Mouse (Mus musculus): ENCODE measurements at regions not wholly inside any gene's neighbourhood (a gene's known extent, or its start where the extent isn't known, plus 50 kb on each side); places are given as distances from the start of the nearest gene placed in this dataset.

- Histone ChIP-seq H3K27me3 (ENCODE audit: control insufficient read depth, insufficient read depth, low read length) (no peaks in the 10 kb centered on the region), H3K9ac (replicated peaks; ENCODE audit: low read length) (no peak overlapping the region), H3K36me3 (replicated peaks; ENCODE audit: control insufficient read depth, insufficient read depth, low read depth, low read length) (no peaks in the 10 kb centered on the region), H3K4me3 (ENCODE audit: low read depth, low read length) (no peak overlapping the region), H3K4me2 (ENCODE audit: low read depth, low read length) (no peak overlapping the region), H3K9me3 (replicated peaks; ENCODE audit: control insufficient read depth, low read length) (no peaks in the 10 kb centered on the region), H3K27ac (replicated peaks; ENCODE audit: low read depth, low read length) (no peak overlapping the region), H3K4me1 (ENCODE audit: control insufficient read depth, insufficient read depth, low read length) (no peaks in the 10 kb centered on the region)
- WGBS: 83% methylated on average over 7 of the region's 7 CpGs
- no peak for DNase-seq (ENCODE audit: low spot score)
- ATAC-seq (replicated peaks; ENCODE audit: insufficient number of reproducible peaks, low FRiP score, low TSS enrichment, low read depth): no peak
Observed at GRCm38 (mm10) chr15:10792156-10792555, 77.7 kb upstream of the Rai14 start.

DNA sequence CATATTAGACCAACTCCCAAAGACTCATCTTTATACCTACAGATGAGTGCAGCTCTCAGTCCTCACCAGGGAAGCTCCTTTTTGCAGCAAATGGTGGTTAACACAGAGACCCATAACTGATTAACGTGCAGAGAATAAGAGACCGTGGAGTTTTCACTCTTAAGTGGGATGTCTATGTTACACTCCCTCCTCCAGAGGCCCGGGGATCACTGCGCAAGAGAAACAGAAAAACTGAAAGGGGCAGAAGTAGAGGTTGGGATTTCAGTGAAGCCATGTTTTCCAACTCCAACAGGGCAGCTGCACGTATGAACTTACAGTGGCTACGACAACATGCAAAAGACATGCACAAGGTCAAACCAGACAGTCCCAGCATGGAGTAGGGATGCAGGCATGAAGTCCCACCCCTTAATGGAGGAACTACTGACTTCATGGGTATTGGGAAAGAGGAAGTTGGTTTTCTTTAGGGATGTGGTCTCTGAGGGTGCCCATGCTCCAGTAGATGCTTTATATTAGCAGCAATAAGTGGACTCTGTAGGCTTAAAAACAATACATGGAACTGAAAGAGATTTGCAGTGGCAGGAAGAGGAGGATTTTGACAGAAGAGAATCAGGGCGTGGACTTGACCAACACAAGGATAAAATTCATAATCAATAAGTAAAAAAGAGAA, 80.8 kb upstream of the Rai14 start:
- Histone ChIP-seq H3K4me3 (ENCODE audit: low read depth, low read length) (no peak overlapping the region), H3K4me1 (ENCODE audit: control insufficient read depth, insufficient read depth, low read length) (no peaks in the 10 kb centered on the region), H3K9me3 (replicated peaks; ENCODE audit: control insufficient read depth, low read length) (no peaks in the 10 kb centered on the region), H3K27me3 (ENCODE audit: control insufficient read depth, insufficient read depth, low read length) (no peaks in the 10 kb centered on the region), H3K27ac (replicated peaks; ENCODE audit: low read depth, low read length) (no peak overlapping the region), H3K4me2 (ENCODE audit: low read depth, low read length) (no peak overlapping the region), H3K9ac (replicated peaks; ENCODE audit: low read length) (no peak overlapping the region), H3K36me3 (replicated peaks; ENCODE audit: control insufficient read depth, insufficient read depth, low read depth, low read length) (no peaks in the 10 kb centered on the region)
- WGBS: 90% methylated on average over 7 of the region's 7 CpGs
- ATAC-seq (replicated peaks; ENCODE audit: insufficient number of reproducible peaks, low FRiP score, low TSS enrichment, low read depth): no peak
- no peak for DNase-seq (ENCODE audit: low spot score)

- no peak for ATAC-seq (replicated peaks; ENCODE audit: insufficient number of reproducible peaks, low FRiP score, low TSS enrichment, low read depth)
Observed at GRCm38 (mm10) chr15:10799656-10800055, 85.2 kb upstream of the Rai14 start.

GRCm38 (mm10) chr15:10814195-10814594, 99.8 kb upstream of the Rai14 start:
- Histone ChIP-seq H3K36me3 (replicated peaks; ENCODE audit: control insufficient read depth, insufficient read depth, low read depth, low read length) (no peaks in the 10 kb centered on the region), H3K9ac (replicated peaks; ENCODE audit: low read length) (no peak overlapping the region), H3K9me3 (replicated peaks; ENCODE audit: control insufficient read depth, low read length) (no peaks in the 10 kb centered on the region), H3K4me3 (ENCODE audit: low read depth, low read length) (no peak overlapping the region), H3K27ac (replicated peaks; ENCODE audit: low read depth, low read length) (no peak overlapping the region), H3K27me3 (ENCODE audit: control insufficient read depth, insufficient read depth, low read length) (no peaks in the 10 kb centered on the region), H3K4me2 (ENCODE audit: low read depth, low read length) (no peak overlapping the region), H3K4me1 (ENCODE audit: control insufficient read depth, insufficient read depth, low read length) (no peaks in the 10 kb centered on the region)
- ATAC-seq (replicated peaks; ENCODE audit: insufficient number of reproducible peaks, low FRiP score, low TSS enrichment, low read depth) (no peak), DNase-seq (ENCODE audit: low spot score) (no peak)
- WGBS: 85% methylated on average over 2 of the region's 2 CpGs

More at GRCm38 (mm10) chr15:10799656-10800055, 85.2 kb upstream of the Rai14 start:
- H3K9ac ChIP-seq (replicated peaks; ENCODE audit: low read length): no peak overlapping the region
- no peak for DNase-seq (ENCODE audit: low spot score)
- H3K36me3 ChIP-seq (replicated peaks; ENCODE audit: control insufficient read depth, insufficient read depth, low read depth, low read length): no peaks in the 10 kb centered on the region
- no peak overlapping the region for H3K4me2 ChIP-seq (ENCODE audit: low read depth, low read length)
- no peaks in the 10 kb centered on the region for H3K27me3 ChIP-seq (ENCODE audit: control insufficient read depth, insufficient read depth, low read length)
- H3K4me3 ChIP-seq (ENCODE audit: low read depth, low read length): no peak overlapping the region
- no peaks in the 10 kb centered on the region for H3K4me1 ChIP-seq (ENCODE audit: control insufficient read depth, insufficient read depth, low read length)
- H3K27ac ChIP-seq (replicated peaks; ENCODE audit: low read depth, low read length): no peak overlapping the region
- no peaks in the 10 kb centered on the region for H3K9me3 ChIP-seq (replicated peaks; ENCODE audit: control insufficient read depth, low read length)

GRCm38 (mm10) chr15:10814709-10815108, 100.3 kb upstream of the Rai14 start:
- Histone ChIP-seq H3K9ac (replicated peaks; ENCODE audit: low read length) (no peak overlapping the region), H3K36me3 (replicated peaks; ENCODE audit: control insufficient read depth, insufficient read depth, low read depth, low read length) (no peaks in the 10 kb centered on the region), H3K4me3 (ENCODE audit: low read depth, low read length) (no peak overlapping the region), H3K9me3 (replicated peaks; ENCODE audit: control insufficient read depth, low read length) (no peaks in the 10 kb centered on the region), H3K4me1 (ENCODE audit: control insufficient read depth, insufficient read depth, low read length) (no peaks in the 10 kb centered on the region), H3K27ac (replicated peaks; ENCODE audit: low read depth, low read length) (no peak overlapping the region), H3K4me2 (ENCODE audit: low read depth, low read length) (no peak overlapping the region), H3K27me3 (ENCODE audit: control insufficient read depth, insufficient read depth, low read length) (no peaks in the 10 kb centered on the region)
- WGBS: 42% methylated on average over 7 of the region's 7 CpGs
- no peak for ATAC-seq (replicated peaks; ENCODE audit: insufficient number of reproducible peaks, low FRiP score, low TSS enrichment, low read depth)
- peak; percentile 37 for DNase-seq (ENCODE audit: low spot score)

- ATAC-seq (replicated peaks; ENCODE audit: insufficient number of reproducible peaks, low FRiP score, low TSS enrichment, low read depth): no peak
- Histone ChIP-seq H3K27me3 (ENCODE audit: control insufficient read depth, insufficient read depth, low read length) (no peaks in the 10 kb centered on the region), H3K9me3 (replicated peaks; ENCODE audit: control insufficient read depth, low read length) (no peaks in the 10 kb centered on the region), H3K9ac (replicated peaks; ENCODE audit: low read length) (no peak overlapping the region), H3K4me1 (ENCODE audit: control insufficient read depth, insufficient read depth, low read length) (no peaks in the 10 kb centered on the region), H3K4me3 (ENCODE audit: low read depth, low read length) (no peak overlapping the region), H3K27ac (replicated peaks; ENCODE audit: low read depth, low read length) (no peak overlapping the region), H3K4me2 (ENCODE audit: low read depth, low read length) (no peak overlapping the region), H3K36me3 (replicated peaks; ENCODE audit: control insufficient read depth, insufficient read depth, low read depth, low read length) (no peaks in the 10 kb centered on the region)
- WGBS: 83% methylated on average over 3 of the region's 3 CpGs
- no peak for DNase-seq (ENCODE audit: low spot score)
Observed at GRCm38 (mm10) chr15:10816213-10816621, 101.8 kb upstream of the Rai14 start.

DNA sequence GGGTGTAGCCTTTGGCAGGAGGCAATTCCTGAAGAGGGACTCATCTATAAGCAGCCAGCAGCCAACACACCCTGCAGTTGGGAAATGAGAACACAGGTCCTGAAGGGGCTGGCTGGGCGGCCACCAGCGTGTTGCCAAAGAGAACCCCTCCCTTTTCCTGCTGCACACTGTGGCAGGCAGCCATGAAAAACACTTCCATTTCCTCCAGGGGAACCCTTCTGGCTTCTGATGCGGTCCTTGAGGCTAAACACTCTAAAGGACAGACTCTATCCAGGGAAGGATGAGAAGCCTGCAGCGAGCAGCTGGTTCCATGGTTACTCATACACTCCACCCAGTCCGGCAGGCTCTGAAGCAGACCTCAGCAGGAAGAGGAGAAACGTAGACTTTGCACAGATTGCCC, 103.8 kb upstream of the Rai14 start:
- H3K9ac ChIP-seq (replicated peaks; ENCODE audit: low read length): no peak overlapping the region
- H3K4me3 ChIP-seq (ENCODE audit: low read depth, low read length): no peak overlapping the region
- 73% methylated on average over 6 of the region's 6 CpGs for WGBS
- DNase-seq (ENCODE audit: low spot score) (no peak), ATAC-seq (replicated peaks; ENCODE audit: insufficient number of reproducible peaks, low FRiP score, low TSS enrichment, low read depth) (no peak)
- H3K36me3 ChIP-seq (replicated peaks; ENCODE audit: control insufficient read depth, insufficient read depth, low read depth, low read length): no peaks in the 10 kb centered on the region
- H3K27ac ChIP-seq (replicated peaks; ENCODE audit: low read depth, low read length): no peak overlapping the region
- no peaks in the 10 kb centered on the region for H3K4me1 ChIP-seq (ENCODE audit: control insufficient read depth, insufficient read depth, low read length)
- no peaks in the 10 kb centered on the region for H3K27me3 ChIP-seq (ENCODE audit: control insufficient read depth, insufficient read depth, low read length)
- H3K9me3 ChIP-seq (replicated peaks; ENCODE audit: control insufficient read depth, low read length): no peaks in the 10 kb centered on the region
- H3K4me2 ChIP-seq (ENCODE audit: low read depth, low read length): no peak overlapping the region

GRCm38 (mm10) chr15:10818706-10819105, 104.3 kb upstream of the Rai14 start:
- H3K9ac ChIP-seq (replicated peaks; ENCODE audit: low read length): no peak overlapping the region
- no peaks in the 10 kb centered on the region for H3K4me1 ChIP-seq (ENCODE audit: control insufficient read depth, insufficient read depth, low read length)
- H3K4me2 ChIP-seq (ENCODE audit: low read depth, low read length): no peak overlapping the region
- no peaks in the 10 kb centered on the region for H3K27me3 ChIP-seq (ENCODE audit: control insufficient read depth, insufficient read depth, low read length)
- DNase-seq (ENCODE audit: low spot score) (no peak), ATAC-seq (replicated peaks; ENCODE audit: insufficient number of reproducible peaks, low FRiP score, low TSS enrichment, low read depth) (no peak)
- no peak overlapping the region for H3K27ac ChIP-seq (replicated peaks; ENCODE audit: low read depth, low read length)
- WGBS: 73% methylated on average over 1 of the region's 1 CpGs
- no peak overlapping the region for H3K4me3 ChIP-seq (ENCODE audit: low read depth, low read length)
- H3K9me3 ChIP-seq (replicated peaks; ENCODE audit: control insufficient read depth, low read length): no peaks in the 10 kb centered on the region
- no peaks in the 10 kb centered on the region for H3K36me3 ChIP-seq (replicated peaks; ENCODE audit: control insufficient read depth, insufficient read depth, low read depth, low read length)

All from embryonic facial prominence, embryonic 11.5 days (tissue).